Mouse (Mus musculus) heart, embryonic 15.5 days (tissue): ENCODE measurements at regions not wholly inside any gene's neighbourhood (a gene's known extent, or its start where the extent isn't known, plus 50 kb on each side); places are given as distances from the start of the nearest gene placed in this dataset.

Source experiments
- ATAC-seq: fragments of 200-750 bp; cut with Nextera tagmentation; replicated peaks from 2 replicates; pipeline ENCODE4 v1.8.0; 2017; ENCODE audit warnings: low read depth, moderate TSS enrichment; ENCODE audit not compliant: insufficient number of reproducible peaks, insufficient read depth, low FRiP score
- H3K27ac ChIP-seq: fragments of 300-500 bp; sonication (generic); 2 replicates; pipeline ENCODE4 v1.5.1; 2015; ENCODE audit warnings: mild to moderate bottlenecking, inconsistent platforms
- H3K27me3 ChIP-seq: fragments of 300-500 bp; sonication (generic); 2 replicates; pipeline ENCODE4 v1.6.1; 2015; ENCODE audit warnings: inconsistent platforms
- H3K36me3 ChIP-seq: fragments of 300-500 bp; sonication (generic); 2 replicates; pipeline ENCODE4 v1.6.1; 2015; ENCODE audit warnings: mild to moderate bottlenecking, inconsistent platforms
- H3K4me1 ChIP-seq: fragments of 300-500 bp; sonication (generic); replicated peaks from 2 replicates; pipeline ENCODE4 v1.6.1; 2015; ENCODE audit warnings: inconsistent platforms
- H3K4me2 ChIP-seq: fragments of 300-500 bp; sonication (generic); 2 replicates; pipeline ENCODE4 v1.6.1; 2015; ENCODE audit warnings: inconsistent platforms, mild to moderate bottlenecking, moderate library complexity
- H3K4me3 ChIP-seq: fragments of 300-500 bp; sonication (generic); 2 replicates; pipeline ENCODE4 v1.5.1; 2015; ENCODE audit warnings: mild to moderate bottlenecking, inconsistent platforms
- H3K9ac ChIP-seq: fragments of 300-500 bp; sonication (generic); 2 replicates; pipeline ENCODE4 v1.6.1; 2015; ENCODE audit warnings: mild to moderate bottlenecking, inconsistent platforms
- H3K9me3 ChIP-seq: fragments of 300-500 bp; sonication (generic); replicated peaks from 2 replicates; pipeline ENCODE4 v1.6.1; 2016; ENCODE audit warnings: inconsistent platforms
- WGBS: fragments of 180-500 bp; shearing (Covaris S2); methylation state at CpG from one replicate; pipeline ENCODE4 v1.1.7; 2015; ENCODE audit warnings: mixed read lengths; 5-methylcytosine and 5-hydroxymethylcytosine counted together

- 60% methylated on average over 3 of the region's 3 CpGs for WGBS
- H3K4me3 ChIP-seq, result no peak overlapping the region
- no peak overlapping the region for H3K9ac ChIP-seq
- H3K27me3 ChIP-seq, result no peaks in the 10 kb centered on the region
- no peak overlapping the region for H3K4me2 ChIP-seq
- H3K27ac ChIP-seq, result no peak overlapping the region
- H3K36me3 ChIP-seq, result no peaks in the 10 kb centered on the region
- no peaks in the 10 kb centered on the region for H3K9me3 ChIP-seq
- no peaks in the 10 kb centered on the region for H3K4me1 ChIP-seq
- no peak for ATAC-seq
Observed at GRCm38 (mm10) chr7:37093721-37094120, 395.8 kb downstream of the Tshz3 start.

- Histone ChIP-seq H3K4me2 (no peak overlapping the region), H3K9me3 (no peaks in the 10 kb centered on the region), H3K4me3 (no peak overlapping the region), H3K4me1 (no peaks in the 10 kb centered on the region), H3K27me3 (no peaks in the 10 kb centered on the region), H3K36me3 (no peaks in the 10 kb centered on the region), H3K27ac (no peak overlapping the region), H3K9ac (no peak overlapping the region)
- ATAC-seq, result no peak
- WGBS, result 54% methylated on average over 11 of the region's 11 CpGs
Observed at GRCm38 (mm10) chr7:37095839-37096238, 397.9 kb downstream of the Tshz3 start.

GRCm38 (mm10) chr7:37096291-37096690 lies 398.4 kb downstream of the Tshz3 start:
- Histone ChIP-seq H3K9ac (no peak overlapping the region), H3K4me2 (no peak overlapping the region), H3K4me3 (no peak overlapping the region), H3K27me3 (no peaks in the 10 kb centered on the region), H3K9me3 (no peaks in the 10 kb centered on the region), H3K27ac (no peak overlapping the region), H3K4me1 (no peaks in the 10 kb centered on the region), H3K36me3 (no peaks in the 10 kb centered on the region)
- no peak for ATAC-seq
- WGBS, result 77% methylated on average over 5 of the region's 5 CpGs

GRCm38 (mm10) chr7:37098950-37099349 lies 401.0 kb downstream of the Tshz3 start:
- no peaks in the 10 kb centered on the region for H3K27me3 ChIP-seq
- WGBS, result 22% methylated on average over 5 of the region's 5 CpGs
- no peak overlapping the region for H3K4me3 ChIP-seq
- no peak overlapping the region for H3K9ac ChIP-seq
- no peak overlapping the region for H3K27ac ChIP-seq
- no peaks in the 10 kb centered on the region for H3K9me3 ChIP-seq
- no peaks in the 10 kb centered on the region for H3K36me3 ChIP-seq
- H3K4me2 ChIP-seq, result no peak overlapping the region
- no peaks in the 10 kb centered on the region for H3K4me1 ChIP-seq
- no peak for ATAC-seq

GRCm38 (mm10) chr7:37104671-37105070 lies 406.8 kb downstream of the Tshz3 start:
- Histone ChIP-seq H3K27me3 (no peaks in the 10 kb centered on the region), H3K9me3 (no peaks in the 10 kb centered on the region), H3K36me3 (no peaks in the 10 kb centered on the region), H3K4me1 (no peaks in the 10 kb centered on the region), H3K4me3 (no peak overlapping the region), H3K27ac (no peak overlapping the region), H3K4me2 (no peak overlapping the region), H3K9ac (no peak overlapping the region)
- ATAC-seq, result no peak
- WGBS, result 83% methylated on average over 9 of the region's 9 CpGs

- ATAC-seq, result no peak
- H3K4me3 ChIP-seq, result no peak overlapping the region
- H3K4me2 ChIP-seq, result no peak overlapping the region
- no peaks in the 10 kb centered on the region for H3K36me3 ChIP-seq
- H3K27me3 ChIP-seq, result no peaks in the 10 kb centered on the region
- no peak overlapping the region for H3K27ac ChIP-seq
- H3K9ac ChIP-seq, result no peak overlapping the region
- WGBS, result 68% methylated on average over 6 of the region's 6 CpGs
- no peaks in the 10 kb centered on the region for H3K4me1 ChIP-seq
- no peaks in the 10 kb centered on the region for H3K9me3 ChIP-seq
Observed at GRCm38 (mm10) chr7:37111071-37111470, 413.2 kb downstream of the Tshz3 start.

GRCm38 (mm10) chr7:37120776-37121175 lies 422.9 kb downstream of the Tshz3 start:
- Histone ChIP-seq H3K9me3 (no peaks in the 10 kb centered on the region), H3K27me3 (no peaks in the 10 kb centered on the region), H3K9ac (no peak overlapping the region), H3K27ac (no peak overlapping the region), H3K4me3 (no peak overlapping the region), H3K4me2 (no peak overlapping the region), H3K36me3 (no peaks in the 10 kb centered on the region), H3K4me1 (no peaks in the 10 kb centered on the region)
- no peak for ATAC-seq
- WGBS, result 81% methylated on average over 4 of the region's 4 CpGs

- ATAC-seq, result no peak
- Histone ChIP-seq H3K4me3 (no peak overlapping the region), H3K36me3 (no peaks in the 10 kb centered on the region), H3K4me1 (no peaks in the 10 kb centered on the region), H3K9ac (no peak overlapping the region), H3K4me2 (no peak overlapping the region), H3K9me3 (no peaks in the 10 kb centered on the region), H3K27ac (no peak overlapping the region), H3K27me3 (no peaks in the 10 kb centered on the region)
- 76% methylated on average over 12 of the region's 12 CpGs for WGBS
Observed at GRCm38 (mm10) chr7:37140191-37140590, 442.3 kb downstream of the Tshz3 start.

GRCm38 (mm10) chr7:37142780-37143179 lies 444.9 kb downstream of the Tshz3 start:
- Histone ChIP-seq H3K36me3 (no peaks in the 10 kb centered on the region), H3K27me3 (no peaks in the 10 kb centered on the region), H3K9me3 (no peaks in the 10 kb centered on the region), H3K9ac (no peak overlapping the region), H3K4me3 (no peak overlapping the region), H3K4me1 (no peaks in the 10 kb centered on the region), H3K27ac (no peak overlapping the region), H3K4me2 (no peak overlapping the region)
- ATAC-seq, result no peak
- 77% methylated on average over 5 of the region's 5 CpGs for WGBS

- H3K27ac ChIP-seq, result no peak overlapping the region
- no peaks in the 10 kb centered on the region for H3K27me3 ChIP-seq
- 53% methylated on average over 6 of the region's 6 CpGs for WGBS
- no peak overlapping the region for H3K4me3 ChIP-seq
- no peaks in the 10 kb centered on the region for H3K4me1 ChIP-seq
- H3K36me3 ChIP-seq, result no peaks in the 10 kb centered on the region
- no peaks in the 10 kb centered on the region for H3K9me3 ChIP-seq
- no peak overlapping the region for H3K4me2 ChIP-seq
- H3K9ac ChIP-seq, result no peak overlapping the region
- ATAC-seq, result no peak
Observed at GRCm38 (mm10) chr7:37144303-37144702, 446.4 kb downstream of the Tshz3 start.

GRCm38 (mm10) chr7:37149711-37150110 lies 451.8 kb downstream of the Tshz3 start:
- ATAC-seq, result no peak
- no peaks in the 10 kb centered on the region for H3K27me3 ChIP-seq
- no peak overlapping the region for H3K4me2 ChIP-seq
- H3K4me1 ChIP-seq, result no peaks in the 10 kb centered on the region
- no peak overlapping the region for H3K27ac ChIP-seq
- H3K9ac ChIP-seq, result no peak overlapping the region
- H3K4me3 ChIP-seq, result no peak overlapping the region
- H3K36me3 ChIP-seq, result no peaks in the 10 kb centered on the region
- H3K9me3 ChIP-seq, result no peaks in the 10 kb centered on the region
- 76% methylated on average over 5 of the region's 5 CpGs for WGBS

- WGBS, result 41% methylated on average over 8 of the region's 8 CpGs
- no peak overlapping the region for H3K4me2 ChIP-seq
- no peak for ATAC-seq
Observed at GRCm38 (mm10) chr7:37159801-37160200, 461.9 kb downstream of the Tshz3 start.

More at GRCm38 (mm10) chr7:37159801-37160200, 461.9 kb downstream of the Tshz3 start:
- Histone ChIP-seq H3K36me3 (no peaks in the 10 kb centered on the region), H3K4me1 (no peaks in the 10 kb centered on the region; the same call in 1 of the 2 replicates), H3K27ac (no peak overlapping the region), H3K27me3 (no peaks in the 10 kb centered on the region), H3K9me3 (no peaks in the 10 kb centered on the region), H3K9ac (no peak overlapping the region), H3K4me3 (no peak overlapping the region)
